Mouse (Mus musculus): ENCODE data around the gene Golt1a. TPM values are rescaled to one million over a fixed set of nuclear protein-coding genes. Genes with fewer than 3 reads are reported as not detected.

The Golt1a gene
- polyA plus RNA-seq, 1 experiment from 2014 or later: 5.8 TPM

- no peaks in the 10 kb centered on the region for H3K36me3 ChIP-seq
- H3K27ac ChIP-seq: no peak overlapping the region
- ATAC-seq: no peak
- H3K4me1 ChIP-seq: peaks cover 6% of the 10 kb centered on the region
- H3K27me3 ChIP-seq (replicated peaks): peaks cover 6% of the 10 kb centered on the region; the same call in 1 of the 2 replicates
- WGBS (ENCODE audit: insufficient replicate concordance): 12% methylated on average over 4 of the region's 4 CpGs
- H3K9me3 ChIP-seq (replicated peaks): no peaks in the 10 kb centered on the region
- H3K9ac ChIP-seq: no peak overlapping the region
- H3K4me3 ChIP-seq: no peak overlapping the region
- no peak overlapping the region for H3K4me2 ChIP-seq
Measured at GRCm38 (mm10) chr1:133306842-133307241, 2.8 kb upstream of the Golt1a start.

- Histone ChIP-seq H3K4me3 (no peak overlapping the region), H3K4me1 (peaks cover 11% of the 10 kb centered on the region), H3K9me3 (replicated peaks) (no peaks in the 10 kb centered on the region), H3K4me2 (no peak overlapping the region), H3K9ac (no peak overlapping the region), H3K27me3 (replicated peaks) (peaks cover under 1% of the 10 kb centered on the region; the same call in 1 of the 2 replicates), H3K27ac (no peak overlapping the region), H3K36me3 (no peaks in the 10 kb centered on the region)
- no peak for ATAC-seq
- 10% methylated on average over 6 of the region's 6 CpGs for WGBS (ENCODE audit: insufficient replicate concordance)
Measured at GRCm38 (mm10) chr1:133307318-133307717, 2.3 kb upstream of the Golt1a start.

- H3K4me2 ChIP-seq: no peak overlapping the region
- no peak overlapping the region for H3K4me3 ChIP-seq
- no peaks in the 10 kb centered on the region; the same call in 1 of the 2 replicates for H3K27me3 ChIP-seq (replicated peaks)
- H3K27ac ChIP-seq: no peak overlapping the region
- no peaks in the 10 kb centered on the region for H3K36me3 ChIP-seq
- peaks cover 14% of the 10 kb centered on the region for H3K4me1 ChIP-seq
- 48% methylated on average over 4 of the region's 4 CpGs for WGBS (ENCODE audit: insufficient replicate concordance)
- ATAC-seq: no peak
- H3K9ac ChIP-seq: no peak overlapping the region
- H3K9me3 ChIP-seq (replicated peaks): no peaks in the 10 kb centered on the region
Measured at GRCm38 (mm10) chr1:133311240-133311639, 1.6 kb downstream of the Golt1a start.

GRCm38 (mm10) chr1:133311946-133312345, 2.3 kb downstream of the Golt1a start:
- ATAC-seq: no peak
- 17% methylated on average over 10 of the region's 10 CpGs for WGBS (ENCODE audit: insufficient replicate concordance)

GRCm38 (mm10) chr1:133314364-133314763, 4.8 kb downstream of the Golt1a start:
- no peak overlapping the region for H3K27ac ChIP-seq
- no peaks in the 10 kb centered on the region; the same call in 1 of the 2 replicates for H3K27me3 ChIP-seq (replicated peaks)
- H3K36me3 ChIP-seq: no peaks in the 10 kb centered on the region
- H3K9me3 ChIP-seq (replicated peaks): peaks cover 6% of the 10 kb centered on the region
- no peak for ATAC-seq
- WGBS (ENCODE audit: insufficient replicate concordance): 25% methylated on average over 8 of the region's 8 CpGs
- H3K4me1 ChIP-seq: peaks cover 14% of the 10 kb centered on the region
- no peak overlapping the region for H3K4me2 ChIP-seq
- no peak overlapping the region for H3K9ac ChIP-seq
- no peak overlapping the region for H3K4me3 ChIP-seq

More at GRCm38 (mm10) chr1:133311946-133312345, 2.3 kb downstream of the Golt1a start:
- no peaks in the 10 kb centered on the region; the same call in 1 of the 2 replicates for H3K27me3 ChIP-seq (replicated peaks)
- no peak overlapping the region for H3K4me2 ChIP-seq
- H3K4me1 ChIP-seq: peaks cover 14% of the 10 kb centered on the region
- no peaks in the 10 kb centered on the region for H3K36me3 ChIP-seq
- no peak overlapping the region for H3K4me3 ChIP-seq
- H3K9me3 ChIP-seq (replicated peaks): no peaks in the 10 kb centered on the region
- H3K9ac ChIP-seq: no peak overlapping the region
- H3K27ac ChIP-seq: no peak overlapping the region

- ATAC-seq: no peak
- Histone ChIP-seq H3K36me3 (no peaks in the 10 kb centered on the region), H3K27ac (no peak overlapping the region), H3K27me3 (replicated peaks) (no peaks in the 10 kb centered on the region; the same call in 1 of the 2 replicates), H3K9ac (no peak overlapping the region), H3K9me3 (replicated peaks) (peaks cover 6% of the 10 kb centered on the region), H3K4me1 (peaks cover 14% of the 10 kb centered on the region), H3K4me3 (no peak overlapping the region), H3K4me2 (no peak overlapping the region)
- WGBS (ENCODE audit: insufficient replicate concordance): 56% methylated on average over 6 of the region's 6 CpGs
Measured at GRCm38 (mm10) chr1:133315775-133316174, 6.2 kb downstream of the Golt1a start.

GRCm38 (mm10) chr1:133316577-133316976, 7.0 kb downstream of the Golt1a start:
- peaks cover 6% of the 10 kb centered on the region for H3K9me3 ChIP-seq (replicated peaks)
- H3K4me3 ChIP-seq: no peak overlapping the region
- no peak overlapping the region for H3K9ac ChIP-seq
- H3K36me3 ChIP-seq: no peaks in the 10 kb centered on the region
- peaks cover 11% of the 10 kb centered on the region for H3K4me1 ChIP-seq
- WGBS (ENCODE audit: insufficient replicate concordance): 60% methylated on average over 4 of the region's 4 CpGs
- no peak for ATAC-seq
- H3K4me2 ChIP-seq: no peak overlapping the region
- no peak overlapping the region for H3K27ac ChIP-seq
- H3K27me3 ChIP-seq (replicated peaks): no peaks in the 10 kb centered on the region; the same call in 1 of the 2 replicates

- no peak overlapping the region for H3K4me2 ChIP-seq
- H3K36me3 ChIP-seq: no peaks in the 10 kb centered on the region
- 50% methylated on average over 1 of the region's 1 CpGs for WGBS (ENCODE audit: insufficient replicate concordance)
- H3K27ac ChIP-seq: no peak overlapping the region
- no peak overlapping the region for H3K9ac ChIP-seq
- H3K27me3 ChIP-seq (replicated peaks): no peaks in the 10 kb centered on the region
- ATAC-seq: no peak
- peaks cover 5% of the 10 kb centered on the region for H3K4me1 ChIP-seq
- peaks cover 6% of the 10 kb centered on the region for H3K9me3 ChIP-seq (replicated peaks)
- no peak overlapping the region for H3K4me3 ChIP-seq
Measured at GRCm38 (mm10) chr1:133317149-133317548, 7.5 kb downstream of the Golt1a start.

GRCm38 (mm10) chr1:133321267-133321925, 11.8 kb downstream of the Golt1a start, which contains the start of gene Kiss1:
Gene Kiss1, plus strand, starts transcription at chr1:133321875.
- ATAC-seq: no peak
- 76% methylated on average over 13 of the region's 13 CpGs for WGBS (ENCODE audit: insufficient replicate concordance)
- peaks cover 6% of the 10 kb centered on the region for H3K9me3 ChIP-seq (replicated peaks)
- no peaks in the 10 kb centered on the region for H3K36me3 ChIP-seq
- H3K27ac ChIP-seq: no peak within 1 kb of the TSS
- no peak within 1 kb of the TSS for H3K4me3 ChIP-seq
- no peaks in the 10 kb centered on the region for H3K4me1 ChIP-seq
- H3K4me2 ChIP-seq: no peak within 1 kb of the TSS
- 0 out of 2 replicates have a peak, but pooled peaks cover under 1% of the 10 kb centered on the region for H3K27me3 ChIP-seq (replicated peaks)
- no peak within 1 kb of the TSS for H3K9ac ChIP-seq

GRCm38 (mm10) chr1:133323333-133323732, 13.7 kb downstream of the Golt1a start:
- no peak overlapping the region for H3K27ac ChIP-seq
- no peak overlapping the region for H3K9ac ChIP-seq
- peaks cover 18% of the 10 kb centered on the region for H3K27me3 ChIP-seq (replicated peaks)
- ATAC-seq: no peak
- peaks cover 2% of the 10 kb centered on the region for H3K9me3 ChIP-seq (replicated peaks)
- WGBS (ENCODE audit: insufficient replicate concordance): 35% methylated on average over 5 of the region's 5 CpGs
- no peaks in the 10 kb centered on the region for H3K4me1 ChIP-seq
- no peak overlapping the region for H3K4me3 ChIP-seq
- no peak overlapping the region for H3K4me2 ChIP-seq
- H3K36me3 ChIP-seq: no peaks in the 10 kb centered on the region

GRCm38 (mm10) chr1:133325951-133326350, 16.4 kb downstream of the Golt1a start:
- ATAC-seq: no peak
- no peak overlapping the region for H3K4me2 ChIP-seq
- H3K36me3 ChIP-seq: no peaks in the 10 kb centered on the region
- H3K9ac ChIP-seq: no peak overlapping the region
- 69% methylated on average over 8 of the region's 8 CpGs for WGBS (ENCODE audit: insufficient replicate concordance)
- no peaks in the 10 kb centered on the region for H3K4me1 ChIP-seq
- no peak overlapping the region for H3K4me3 ChIP-seq
- H3K9me3 ChIP-seq (replicated peaks): no peaks in the 10 kb centered on the region
- peaks cover 43% of the 10 kb centered on the region for H3K27me3 ChIP-seq (replicated peaks)
- H3K27ac ChIP-seq: no peak overlapping the region

GRCm38 (mm10) chr1:133327094-133327493, 17.5 kb downstream of the Golt1a start:
- Histone ChIP-seq H3K4me1 (no peaks in the 10 kb centered on the region), H3K27me3 (replicated peaks) (peaks cover 54% of the 10 kb centered on the region), H3K4me2 (no peak overlapping the region), H3K9ac (no peak overlapping the region), H3K36me3 (no peaks in the 10 kb centered on the region), H3K27ac (no peak overlapping the region), H3K9me3 (replicated peaks) (no peaks in the 10 kb centered on the region), H3K4me3 (no peak overlapping the region)
- 38% methylated on average over 5 of the region's 5 CpGs for WGBS (ENCODE audit: insufficient replicate concordance)
- ATAC-seq: no peak

Measured in liver, embryonic 12.5 days (tissue).